Mouse (Mus musculus) neural tube, embryonic 13.5 days (tissue): ENCODE measurements at regions not wholly inside any gene's neighbourhood (a gene's known extent, or its start where the extent isn't known, plus 50 kb on each side); places are given as distances from the start of the nearest gene placed in this dataset.

Source experiments
- ATAC-seq: fragments of 200-750 bp; cut with Nextera tagmentation; 2 replicates; pipeline ENCODE4 v1.8.0; 2017; ENCODE audit warnings: low read depth, mild to moderate bottlenecking, moderate TSS enrichment, moderate library complexity
- H3K27ac ChIP-seq: fragments of 300-500 bp; sonication (generic); replicated peaks from 2 replicates; pipeline ENCODE4 v1.5.1; 2015; ENCODE audit warnings: moderate library complexity, mild to moderate bottlenecking, inconsistent platforms
- H3K27me3 ChIP-seq: fragments of 300-500 bp; sonication (generic); 2 replicates; pipeline ENCODE4 v1.6.1; 2015; ENCODE audit warnings: mild to moderate bottlenecking, inconsistent platforms
- H3K36me3 ChIP-seq: fragments of 300-500 bp; sonication (generic); 2 replicates; pipeline ENCODE4 v1.6.1; 2015; ENCODE audit warnings: mild to moderate bottlenecking, inconsistent platforms
- H3K4me1 ChIP-seq: fragments of 300-500 bp; sonication (generic); replicated peaks from 2 replicates; pipeline ENCODE4 v1.6.1; 2015; ENCODE audit warnings: inconsistent platforms
- H3K4me2 ChIP-seq: fragments of 300-500 bp; sonication (generic); 2 replicates; pipeline ENCODE4 v1.6.1; 2015; ENCODE audit warnings: inconsistent platforms, mild to moderate bottlenecking, moderate library complexity
- H3K4me3 ChIP-seq: fragments of 300-500 bp; sonication (generic); 2 replicates; pipeline ENCODE4 v1.5.1; 2015; ENCODE audit warnings: mild to moderate bottlenecking, inconsistent platforms
- H3K9ac ChIP-seq: fragments of 300-500 bp; sonication (generic); 2 replicates; pipeline ENCODE4 v1.6.1; 2015; ENCODE audit warnings: moderate library complexity, mild to moderate bottlenecking, inconsistent platforms
- H3K9me3 ChIP-seq: fragments of 300-500 bp; sonication (generic); 2 replicates; pipeline ENCODE4 v1.6.1; 2016; ENCODE audit warnings: inconsistent platforms
- WGBS: fragments of 180-500 bp; shearing (Covaris S2); methylation state at CpG from one replicate; pipeline ENCODE4 v1.1.7; 2015; 5-methylcytosine and 5-hydroxymethylcytosine counted together

- Histone ChIP-seq H3K27me3 (no peaks in the 10 kb centered on the region), H3K27ac (no peak overlapping the region), H3K36me3 (no peaks in the 10 kb centered on the region), H3K4me2 (no peak overlapping the region), H3K4me3 (no peak overlapping the region), H3K4me1 (no peaks in the 10 kb centered on the region), H3K9me3 (no peaks in the 10 kb centered on the region), H3K9ac (no peak overlapping the region)
- ATAC-seq: no peak
These were observed 241.9 kb upstream of the Cdh12 start for GRCm38 (mm10) chr15:20207199-20207598.

GRCm38 (mm10) chr15:20222054-20222453 is 227.0 kb upstream of the Cdh12 start:
- Histone ChIP-seq H3K4me2 (no peak overlapping the region), H3K4me1 (no peaks in the 10 kb centered on the region), H3K9ac (no peak overlapping the region), H3K27ac (no peak overlapping the region), H3K27me3 (no peaks in the 10 kb centered on the region), H3K36me3 (no peaks in the 10 kb centered on the region), H3K9me3 (no peaks in the 10 kb centered on the region), H3K4me3 (no peak overlapping the region)
- no peak for ATAC-seq

DNA sequence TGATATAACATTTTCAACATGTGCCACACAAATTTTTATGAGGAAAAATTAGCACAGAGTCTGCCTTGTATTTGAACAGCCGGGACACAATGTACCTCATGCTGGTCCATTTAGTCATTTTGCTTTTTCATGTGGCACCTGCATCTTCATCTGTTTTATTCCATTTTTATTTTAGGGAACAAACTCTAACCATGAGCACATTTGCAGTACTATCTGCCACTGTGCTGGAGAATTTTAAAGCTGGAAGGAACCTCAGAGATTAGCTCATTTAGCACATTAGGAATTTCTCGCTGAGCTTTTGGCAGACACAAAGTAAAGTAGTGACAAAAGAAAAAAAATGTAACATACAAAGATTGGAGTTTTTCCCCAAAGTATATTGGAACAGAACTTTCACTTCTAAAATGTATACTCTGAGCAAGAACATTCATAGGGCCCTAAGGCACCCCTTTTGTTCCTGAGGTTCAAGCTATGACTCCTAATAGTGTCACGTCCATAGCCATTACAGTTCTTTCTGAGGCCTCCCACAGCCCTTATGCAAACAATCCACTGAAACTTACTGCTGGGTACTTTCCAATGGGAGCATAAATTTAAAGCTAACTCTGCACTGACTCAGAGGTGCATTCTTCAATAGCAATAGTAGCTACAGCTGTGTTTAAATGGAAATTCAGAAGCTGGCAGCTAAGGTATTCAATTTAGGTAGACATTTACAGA is 225.6 kb upstream of the Cdh12 start:
- no peak overlapping the region for H3K4me2 ChIP-seq
- no peak for ATAC-seq
- no peaks in the 10 kb centered on the region for H3K4me1 ChIP-seq
- H3K9me3 ChIP-seq: no peaks in the 10 kb centered on the region
- H3K27ac ChIP-seq: no peak overlapping the region
- H3K9ac ChIP-seq: no peak overlapping the region
- H3K4me3 ChIP-seq: no peak overlapping the region
- no peaks in the 10 kb centered on the region for H3K36me3 ChIP-seq
- H3K27me3 ChIP-seq: no peaks in the 10 kb centered on the region
- WGBS: 65% methylated on average over 3 of the region's 3 CpGs

DNA sequence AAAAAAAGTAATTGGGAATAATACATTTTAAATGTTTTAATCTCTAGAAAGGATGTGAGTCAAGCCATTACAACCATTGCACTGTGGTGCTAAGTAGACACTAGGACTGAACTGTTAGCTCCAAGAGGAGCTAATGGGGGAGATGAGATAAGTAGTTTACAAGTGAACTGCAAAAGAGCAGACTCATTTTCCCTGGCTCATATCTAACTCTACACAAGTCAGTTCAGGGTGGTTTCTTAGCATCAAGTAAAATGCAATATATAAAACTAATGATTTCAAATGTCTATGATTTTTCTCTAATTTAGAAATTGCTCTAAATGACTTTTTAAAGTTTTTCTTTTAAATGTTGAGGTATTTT is 225.1 kb upstream of the Cdh12 start:
- no peak overlapping the region for H3K4me2 ChIP-seq
- no peaks in the 10 kb centered on the region for H3K4me1 ChIP-seq
- H3K9me3 ChIP-seq: no peaks in the 10 kb centered on the region
- no peak overlapping the region for H3K4me3 ChIP-seq
- H3K9ac ChIP-seq: no peak overlapping the region
- no peak for ATAC-seq
- no peaks in the 10 kb centered on the region for H3K27me3 ChIP-seq
- no peaks in the 10 kb centered on the region for H3K36me3 ChIP-seq
- H3K27ac ChIP-seq: no peak overlapping the region

DNA sequence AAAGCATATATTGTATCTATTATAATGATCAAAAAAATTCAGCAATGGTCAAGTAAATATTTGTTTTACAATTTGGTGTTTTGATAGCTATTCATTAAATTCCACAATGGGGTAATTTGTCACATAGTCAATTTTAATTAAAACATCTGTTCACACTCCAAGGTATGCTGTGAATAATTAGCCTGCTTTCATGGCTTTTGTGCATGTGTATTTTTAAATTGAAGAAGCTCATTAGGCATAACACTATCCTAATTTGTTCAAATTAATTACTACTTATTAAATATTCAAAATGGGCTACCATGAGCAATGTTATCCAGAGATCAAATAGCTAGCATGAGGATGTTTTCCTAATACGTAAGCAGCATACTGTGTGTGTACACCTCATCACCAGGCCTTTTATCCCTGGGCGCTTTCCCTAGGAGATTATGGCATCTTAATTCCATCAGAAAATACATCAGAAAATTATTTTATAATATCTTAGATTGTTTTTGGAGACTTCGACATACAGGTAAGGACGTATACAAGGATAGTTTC is 183.6 kb upstream of the Cdh12 start:
- Histone ChIP-seq H3K9me3 (no peaks in the 10 kb centered on the region), H3K9ac (no peak overlapping the region), H3K27ac (no peak overlapping the region), H3K4me3 (no peak overlapping the region), H3K36me3 (no peaks in the 10 kb centered on the region), H3K4me1 (no peaks in the 10 kb centered on the region), H3K27me3 (no peaks in the 10 kb centered on the region), H3K4me2 (no peak overlapping the region)
- ATAC-seq: peak; percentile 71; the same call in 1 of the 2 replicates
- 83% methylated on average over 4 of the region's 4 CpGs for WGBS

GRCm38 (mm10) chr15:20313917-20314316 is 135.1 kb upstream of the Cdh12 start:
- Histone ChIP-seq H3K9me3 (no peaks in the 10 kb centered on the region), H3K4me1 (no peaks in the 10 kb centered on the region), H3K4me3 (no peak overlapping the region), H3K27ac (no peak overlapping the region), H3K27me3 (no peaks in the 10 kb centered on the region), H3K4me2 (no peak overlapping the region), H3K9ac (no peak overlapping the region), H3K36me3 (no peaks in the 10 kb centered on the region)
- WGBS: 83% methylated on average over 1 of the region's 1 CpGs
- ATAC-seq: no peak

DNA sequence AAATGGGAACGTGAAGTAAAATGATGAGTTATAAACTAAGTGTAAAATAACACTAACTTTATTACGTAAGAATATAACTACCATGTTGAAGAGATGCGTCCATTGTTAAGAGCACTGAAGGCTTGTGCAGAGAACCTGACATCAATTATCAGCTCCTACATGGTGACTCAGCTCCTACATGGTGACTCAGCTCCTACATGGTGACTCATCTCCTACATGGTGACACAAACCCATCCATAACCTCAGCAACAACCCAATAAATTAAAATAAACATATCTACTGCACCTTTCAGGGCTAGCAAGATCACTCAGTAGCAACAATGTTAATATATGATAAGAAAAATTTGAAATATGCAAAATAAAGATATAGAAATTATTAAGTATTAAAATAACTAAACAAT is 125.5 kb upstream of the Cdh12 start:
- H3K27ac ChIP-seq: no peak overlapping the region
- H3K4me3 ChIP-seq: no peak overlapping the region
- no peaks in the 10 kb centered on the region for H3K9me3 ChIP-seq
- no peak overlapping the region for H3K4me2 ChIP-seq
- H3K9ac ChIP-seq: no peak overlapping the region
- no peaks in the 10 kb centered on the region for H3K36me3 ChIP-seq
- H3K27me3 ChIP-seq: no peaks in the 10 kb centered on the region
- no peaks in the 10 kb centered on the region for H3K4me1 ChIP-seq
- WGBS: 93% methylated on average over 3 of the region's 3 CpGs
- ATAC-seq: no peak
